Mouse (Mus musculus): Measurements from ENCODE around the gene Asap2. TPM values are rescaled to one million over a fixed set of nuclear protein-coding genes. Genes with fewer than 3 reads are reported as not detected.

Gene Asap2
- polyA plus RNA-seq, 1 experiment from 2014 or later, result 17.8 TPM

- 68% methylated on average over 1 of the region's 1 CpGs for WGBS
- Histone ChIP-seq H3K9ac (ENCODE audit: low read length) (no peak overlapping the region), H3K4me1 (ENCODE audit: control insufficient read depth, insufficient read depth, low read length) (no peaks in the 10 kb centered on the region), H3K4me2 (ENCODE audit: low read depth) (no peak overlapping the region), H3K4me3 (ENCODE audit: low read depth, low read length) (no peak overlapping the region), H3K9me3 (ENCODE audit: control insufficient read depth, low read length) (no peaks in the 10 kb centered on the region), H3K27me3 (ENCODE audit: control insufficient read depth, insufficient read depth, low read length) (no peaks in the 10 kb centered on the region), H3K36me3 (ENCODE audit: control insufficient read depth, insufficient read depth, low read length) (peaks cover 4% of the 10 kb centered on the region), H3K27ac (ENCODE audit: low read depth, low read length) (no peak overlapping the region)
- ATAC-seq (ENCODE audit: insufficient read depth, low FRiP score, low TSS enrichment) (no peak), DNase-seq (ENCODE audit: low spot score) (no peak)
Measured at GRCm38 (mm10) chr12:21220596-21220995, 230.3 kb downstream of the Asap2 start.

- 91% methylated on average over 4 of the region's 4 CpGs for WGBS
- H3K27ac ChIP-seq (ENCODE audit: low read depth, low read length), result no peak overlapping the region
- DNase-seq (ENCODE audit: low spot score), result no peak
- no peaks in the 10 kb centered on the region for H3K9me3 ChIP-seq (ENCODE audit: control insufficient read depth, low read length)
- no peak overlapping the region for H3K4me2 ChIP-seq (ENCODE audit: low read depth)
- ATAC-seq (ENCODE audit: insufficient read depth, low FRiP score, low TSS enrichment), result no peak
- no peak overlapping the region for H3K4me3 ChIP-seq (ENCODE audit: low read depth, low read length)
- no peaks in the 10 kb centered on the region for H3K36me3 ChIP-seq (ENCODE audit: control insufficient read depth, insufficient read depth, low read length)
- H3K4me1 ChIP-seq (ENCODE audit: control insufficient read depth, insufficient read depth, low read length), result no peaks in the 10 kb centered on the region
- H3K27me3 ChIP-seq (ENCODE audit: control insufficient read depth, insufficient read depth, low read length), result no peaks in the 10 kb centered on the region
- no peak overlapping the region for H3K9ac ChIP-seq (ENCODE audit: low read length)
Measured at GRCm38 (mm10) chr12:21223923-21224322, 233.7 kb downstream of the Asap2 start.

- no peak for ATAC-seq (ENCODE audit: insufficient read depth, low FRiP score, low TSS enrichment)
- Histone ChIP-seq H3K9ac (ENCODE audit: low read length) (no peak overlapping the region), H3K4me2 (ENCODE audit: low read depth) (no peak overlapping the region), H3K27me3 (ENCODE audit: control insufficient read depth, insufficient read depth, low read length) (no peaks in the 10 kb centered on the region), H3K27ac (ENCODE audit: low read depth, low read length) (no peak overlapping the region), H3K36me3 (ENCODE audit: control insufficient read depth, insufficient read depth, low read length) (peaks cover 4% of the 10 kb centered on the region), H3K4me1 (ENCODE audit: control insufficient read depth, insufficient read depth, low read length) (no peaks in the 10 kb centered on the region), H3K9me3 (ENCODE audit: control insufficient read depth, low read length) (no peaks in the 10 kb centered on the region), H3K4me3 (ENCODE audit: low read depth, low read length) (no peak overlapping the region)
- DNase-seq (ENCODE audit: low spot score), result no peak
- 83% methylated on average over 8 of the region's 8 CpGs for whole genome bisulfite sequencing
Measured at GRCm38 (mm10) chr12:21225358-21225757, 235.1 kb downstream of the Asap2 start.

- Histone ChIP-seq H3K36me3 (ENCODE audit: control insufficient read depth, insufficient read depth, low read length) (peaks cover 4% of the 10 kb centered on the region), H3K9me3 (ENCODE audit: control insufficient read depth, low read length) (no peaks in the 10 kb centered on the region), H3K27me3 (ENCODE audit: control insufficient read depth, insufficient read depth, low read length) (no peaks in the 10 kb centered on the region), H3K27ac (ENCODE audit: low read depth, low read length) (no peak overlapping the region), H3K4me1 (ENCODE audit: control insufficient read depth, insufficient read depth, low read length) (no peaks in the 10 kb centered on the region), H3K4me2 (ENCODE audit: low read depth) (no peak overlapping the region), H3K4me3 (ENCODE audit: low read depth, low read length) (no peak overlapping the region), H3K9ac (ENCODE audit: low read length) (no peak overlapping the region)
- ATAC-seq (ENCODE audit: insufficient read depth, low FRiP score, low TSS enrichment) (no peak), DNase-seq (ENCODE audit: low spot score) (no peak)
- 90% methylated on average over 9 of the region's 9 CpGs for WGBS
Measured at GRCm38 (mm10) chr12:21226316-21226715, 236.1 kb downstream of the Asap2 start.

- Histone ChIP-seq H3K9me3 (ENCODE audit: control insufficient read depth, low read length) (no peaks in the 10 kb centered on the region), H3K4me3 (ENCODE audit: low read depth, low read length) (no peak overlapping the region), H3K36me3 (ENCODE audit: control insufficient read depth, insufficient read depth, low read length) (peaks cover 4% of the 10 kb centered on the region), H3K4me2 (ENCODE audit: low read depth) (no peak overlapping the region), H3K27ac (ENCODE audit: low read depth, low read length) (no peak overlapping the region), H3K9ac (ENCODE audit: low read length) (no peak overlapping the region), H3K27me3 (ENCODE audit: control insufficient read depth, insufficient read depth, low read length) (no peaks in the 10 kb centered on the region), H3K4me1 (ENCODE audit: control insufficient read depth, insufficient read depth, low read length) (no peaks in the 10 kb centered on the region)
- ATAC-seq (ENCODE audit: insufficient read depth, low FRiP score, low TSS enrichment) (no peak), DNase-seq (ENCODE audit: low spot score) (no peak)
- WGBS, result 74% methylated on average over 6 of the region's 6 CpGs
Measured at GRCm38 (mm10) chr12:21227076-21227980, 237.1 kb downstream of the Asap2 start.

GRCm38 (mm10) chr12:21228650-21229049 is 238.4 kb downstream of the Asap2 start:
- H3K27ac ChIP-seq (ENCODE audit: low read depth, low read length), result no peak overlapping the region
- 95% methylated on average over 4 of the region's 4 CpGs for WGBS
- no peak overlapping the region for H3K4me2 ChIP-seq (ENCODE audit: low read depth)
- H3K27me3 ChIP-seq (ENCODE audit: control insufficient read depth, insufficient read depth, low read length), result no peaks in the 10 kb centered on the region
- no peak overlapping the region for H3K9ac ChIP-seq (ENCODE audit: low read length)
- H3K4me3 ChIP-seq (ENCODE audit: low read depth, low read length), result no peak overlapping the region
- no peak for ATAC-seq (ENCODE audit: insufficient read depth, low FRiP score, low TSS enrichment)
- H3K36me3 ChIP-seq (ENCODE audit: control insufficient read depth, insufficient read depth, low read length), result peaks cover 4% of the 10 kb centered on the region
- no peaks in the 10 kb centered on the region for H3K4me1 ChIP-seq (ENCODE audit: control insufficient read depth, insufficient read depth, low read length)
- H3K9me3 ChIP-seq (ENCODE audit: control insufficient read depth, low read length), result no peaks in the 10 kb centered on the region
- DNase-seq (ENCODE audit: low spot score), result no peak

- Histone ChIP-seq H3K9ac (ENCODE audit: low read length) (no peak overlapping the region), H3K4me3 (ENCODE audit: low read depth, low read length) (no peak overlapping the region), H3K4me2 (ENCODE audit: low read depth) (no peak overlapping the region), H3K27ac (ENCODE audit: low read depth, low read length) (no peak overlapping the region), H3K4me1 (ENCODE audit: control insufficient read depth, insufficient read depth, low read length) (no peaks in the 10 kb centered on the region), H3K9me3 (ENCODE audit: control insufficient read depth, low read length) (no peaks in the 10 kb centered on the region), H3K36me3 (ENCODE audit: control insufficient read depth, insufficient read depth, low read length) (peaks cover 4% of the 10 kb centered on the region), H3K27me3 (ENCODE audit: control insufficient read depth, insufficient read depth, low read length) (no peaks in the 10 kb centered on the region)
- ATAC-seq (ENCODE audit: insufficient read depth, low FRiP score, low TSS enrichment) (no peak), DNase-seq (ENCODE audit: low spot score) (no peak)
- 80% methylated on average over 17 of the region's 17 CpGs for WGBS
Measured at GRCm38 (mm10) chr12:21229076-21229918, 239.0 kb downstream of the Asap2 start.

- no peak overlapping the region for H3K27ac ChIP-seq (ENCODE audit: low read depth, low read length)
- 88% methylated on average over 7 of the region's 7 CpGs for WGBS
- no peak overlapping the region for H3K4me2 ChIP-seq (ENCODE audit: low read depth)
- no peak overlapping the region for H3K4me3 ChIP-seq (ENCODE audit: low read depth, low read length)
- H3K27me3 ChIP-seq (ENCODE audit: control insufficient read depth, insufficient read depth, low read length), result no peaks in the 10 kb centered on the region
- ATAC-seq (ENCODE audit: insufficient read depth, low FRiP score, low TSS enrichment) (no peak), DNase-seq (ENCODE audit: low spot score) (no peak)
- H3K9ac ChIP-seq (ENCODE audit: low read length), result no peak overlapping the region
- no peaks in the 10 kb centered on the region for H3K9me3 ChIP-seq (ENCODE audit: control insufficient read depth, low read length)
- peaks cover 10% of the 10 kb centered on the region for H3K36me3 ChIP-seq (ENCODE audit: control insufficient read depth, insufficient read depth, low read length)
- no peaks in the 10 kb centered on the region for H3K4me1 ChIP-seq (ENCODE audit: control insufficient read depth, insufficient read depth, low read length)
Measured at GRCm38 (mm10) chr12:21233727-21234126, 243.5 kb downstream of the Asap2 start.
